In the genomic region with DNA sequence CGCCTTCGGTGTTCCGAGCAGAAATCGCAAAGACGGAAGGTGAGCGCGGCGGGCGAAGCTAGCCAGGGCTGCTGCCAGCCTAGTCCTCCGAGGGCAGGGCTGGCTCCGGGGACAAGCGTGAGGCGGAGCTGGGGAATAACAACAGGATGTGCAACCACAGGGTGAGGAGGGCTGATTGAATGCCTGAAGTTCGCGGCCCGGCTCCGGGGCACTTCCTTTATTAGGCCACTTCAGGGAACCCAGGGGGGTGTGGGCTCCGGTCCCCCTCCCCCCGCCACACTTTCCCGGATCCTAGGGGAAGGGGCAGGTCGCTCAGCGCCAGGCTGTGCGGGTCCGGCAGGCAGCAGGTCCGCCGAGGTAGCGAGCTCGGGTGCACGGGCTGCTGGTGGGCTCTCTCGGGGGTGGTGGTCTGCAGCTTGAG, we compare ENCODE assay signal across 8 mouse cellular contexts. TPM values are rescaled to one million over a fixed set of nuclear protein-coding genes. Genes with fewer than 3 reads are reported as not detected.
DNase-seq lines count a peak whose midpoint lies in the region; ATAC-seq and TF ChIP-seq lines count a peak whose summit lies in the region.

No protein-coding gene starts in this region.

- DNase-seq in heart, postnatal 36 days = no peak
- peak; percentile 24 for DNase-seq in G1E (ENCODE audit: low spot score)
- DNase-seq in liver, postnatal 0 days = no peak
- no peak for DNase-seq in stomach, postnatal 0 days (ENCODE audit: low spot score)
- DNase-seq in frontal cortex, postnatal 36 days (ENCODE audit: low spot score in 2 of 2) = no peak
- DNase-seq in left cerebral cortex, postnatal 14 days (ENCODE audit: low spot score in 2 of 2) = no peak

- H3K4me3 ChIP-seq in heart, embryonic 11.5 days (ENCODE audit: low read depth, low read length) = peak overlapping the region; percentile 91
- H3K4me3 ChIP-seq in G1E (ENCODE audit: low read depth, low read length) = peak overlapping the region; percentile 98
- peak overlapping the region; percentile 74 for H3K4me3 ChIP-seq in forebrain, embryonic 16.5 days (replicated peaks; ENCODE audit: low read length)
- H3K4me3 ChIP-seq in liver, postnatal 0 days (ENCODE audit: low read depth, low read length) = peak overlapping the region; percentile 77
- H3K4me3 ChIP-seq in stomach, postnatal 0 days (ENCODE audit: low read depth, low read length) = peak overlapping the region; percentile 95

- peaks cover 23% of the 10 kb centered on the region for H3K4me1 ChIP-seq in heart, embryonic 11.5 days (ENCODE audit: control insufficient read depth, insufficient read depth, low read length)
- peaks cover 66% of the 10 kb centered on the region for H3K4me1 ChIP-seq in G1E (ENCODE audit: insufficient read depth, low read depth, low read length)
- H3K4me1 ChIP-seq in forebrain, embryonic 16.5 days (replicated peaks; ENCODE audit: control insufficient read depth, insufficient read depth, low read length) = peaks cover 16% of the 10 kb centered on the region
- H3K4me1 ChIP-seq in liver, postnatal 0 days (ENCODE audit: insufficient read depth) = peaks cover 26% of the 10 kb centered on the region
- H3K4me1 ChIP-seq in stomach, postnatal 0 days (replicated peaks; ENCODE audit: control insufficient read depth, insufficient read depth) = no peaks in the 10 kb centered on the region; the same call in 1 of the 2 replicates

- no peaks in the 10 kb centered on the region for H3K27me3 ChIP-seq in heart, embryonic 11.5 days (ENCODE audit: control insufficient read depth, insufficient read depth, low read length)
- H3K27me3 ChIP-seq in G1E (ENCODE audit: insufficient read depth, low read length) = no peaks in the 10 kb centered on the region
- H3K27me3 ChIP-seq in forebrain, embryonic 16.5 days (replicated peaks; ENCODE audit: control insufficient read depth, insufficient read depth, low read length) = no peaks in the 10 kb centered on the region
- H3K27me3 ChIP-seq in liver, postnatal 0 days (ENCODE audit: insufficient read depth, low read length) = no peaks in the 10 kb centered on the region
- H3K27me3 ChIP-seq in stomach, postnatal 0 days (ENCODE audit: control insufficient read depth, insufficient read depth, low read length) = no peaks in the 10 kb centered on the region

- no peaks in the 10 kb centered on the region for H3K36me3 ChIP-seq in heart, embryonic 11.5 days (ENCODE audit: control insufficient read depth, insufficient read depth, low read length)
- H3K36me3 ChIP-seq in G1E (replicated peaks) = peaks cover 18% of the 10 kb centered on the region
- H3K36me3 ChIP-seq in forebrain, embryonic 16.5 days (ENCODE audit: control insufficient read depth, insufficient read depth) = no peaks in the 10 kb centered on the region
- H3K36me3 ChIP-seq in liver, postnatal 0 days (replicated peaks; ENCODE audit: insufficient read depth, low read length) = no peaks in the 10 kb centered on the region
- H3K36me3 ChIP-seq in stomach, postnatal 0 days (ENCODE audit: control insufficient read depth, insufficient read depth, low read length) = no peaks in the 10 kb centered on the region

- WGBS in heart, embryonic 11.5 days (ENCODE audit: insufficient replicate concordance) = 0% methylated on average over 30 of the region's 30 CpGs
- WGBS in forebrain, embryonic 16.5 days = under 1% methylated on average over 29 of the region's 30 CpGs
- WGBS in liver, postnatal 0 days (ENCODE audit: insufficient replicate concordance) = 2% methylated on average over 29 of the region's 30 CpGs
- WGBS in stomach, postnatal 0 days = under 1% methylated on average over 30 of the region's 30 CpGs

- H3K9me3 ChIP-seq in heart, embryonic 11.5 days (replicated peaks; ENCODE audit: control insufficient read depth, low read length) = no peaks in the 10 kb centered on the region
- no peaks in the 10 kb centered on the region for H3K9me3 ChIP-seq in G1E (replicated peaks)
- H3K9me3 ChIP-seq in forebrain, embryonic 16.5 days (ENCODE audit: control insufficient read depth, low read length) = no peaks in the 10 kb centered on the region
- no peaks in the 10 kb centered on the region for H3K9me3 ChIP-seq in liver, postnatal 0 days (ENCODE audit: low read length)
- no peaks in the 10 kb centered on the region for H3K9me3 ChIP-seq in stomach, postnatal 0 days (ENCODE audit: control insufficient read depth, low read length)

- H3K9ac ChIP-seq in heart, embryonic 11.5 days (ENCODE audit: low read depth, low read length) = peak overlapping the region; percentile 97
- peak overlapping the region; percentile 89 for H3K9ac ChIP-seq in forebrain, embryonic 16.5 days (replicated peaks; ENCODE audit: low read depth, low read length)
- H3K9ac ChIP-seq in liver, postnatal 0 days (replicated peaks) = peak overlapping the region; percentile 86
- peak overlapping the region; percentile 93 for H3K9ac ChIP-seq in stomach, postnatal 0 days (ENCODE audit: low read length)

- intact Hi-C loops in heart, postnatal 36 days (cut with DNase I) = loop anchor here (2.0 to 10.0 kb wide), 9 partner anchors 161 to 1379 kb away; a partner anchor contains a TSS
- intact Hi-C loops in left cerebral cortex, postnatal 14 days (cut with DNase I) = loop anchor here (10.0 kb wide), 2 partner anchors 489 to 649 kb away; no protein-coding TSS in a partner anchor

- H3K4me2 ChIP-seq in heart, embryonic 11.5 days = peak overlapping the region; percentile 73
- peak overlapping the region; percentile 42 for H3K4me2 ChIP-seq in forebrain, embryonic 16.5 days (ENCODE audit: low read length)
- peak overlapping the region; percentile 93 for H3K4me2 ChIP-seq in liver, postnatal 0 days (ENCODE audit: low read depth, low read length)
- peak overlapping the region; percentile 84 for H3K4me2 ChIP-seq in stomach, postnatal 0 days (replicated peaks; ENCODE audit: low read depth)

- peak overlapping the region; percentile 99 for H3K27ac ChIP-seq in heart, embryonic 11.5 days (ENCODE audit: low read depth, low read length)
- peak overlapping the region; percentile 98 for H3K27ac ChIP-seq in forebrain, embryonic 16.5 days (ENCODE audit: low read length)
- peak overlapping the region; percentile 96 for H3K27ac ChIP-seq in liver, postnatal 0 days (ENCODE audit: low read depth)
- peak overlapping the region; percentile 98 for H3K27ac ChIP-seq in stomach, postnatal 0 days (replicated peaks)

- TF ChIP-seq CTCF in G1E (IDR thresholded peaks at IDR 0.05; ENCODE audit: low read depth, low read length) = no peak
- TF ChIP-seq CTCF in liver, postnatal 0 days (IDR thresholded peaks at IDR 0.05; ENCODE audit: low read depth) = no peak
- no peak for TF ChIP-seq CTCF in stomach, postnatal 0 days (IDR thresholded peaks at IDR 0.05; ENCODE audit: low read depth)

- ATAC-seq in heart, embryonic 11.5 days (replicated peaks; ENCODE audit: insufficient number of reproducible peaks, low FRiP score, low TSS enrichment) = peak; percentile 14
- ATAC-seq in G1E (ENCODE audit: extremely low read depth, insufficient number of reproducible peaks, low FRiP score, poor library complexity, severe bottlenecking) = no peak
- ATAC-seq in forebrain, embryonic 16.5 days = peak; percentile 43
- peak; percentile 42 for ATAC-seq in liver, postnatal 0 days
- peak; percentile 59 for ATAC-seq in stomach, postnatal 0 days (ENCODE audit: low FRiP score, low TSS enrichment)

- TF ChIP-seq EP300 in liver, postnatal 0 days (IDR thresholded peaks at IDR 0.05; ENCODE audit: low read depth) = no peak
- no peak for TF ChIP-seq EP300 in stomach, postnatal 0 days (optimal IDR thresholded peaks at IDR 0.05)

RNA-seq across cellular contexts. Expression of a gene that starts 0.4 kb away (rescaled TPM):
- 35.4 and 42.6 TPM in 2 replicates for polyA plus RNA-seq in heart, embryonic 11.5 days (2014; fragmentation: Nextera tagmentation; extraction: Ambion mirVana)
- 10 to 100 TPM; 53.2 to 62.9 TPM for total RNA-seq in heart, postnatal 36 days (2021)
- 273 and 316 TPM in 2 replicates for total RNA-seq in G1E (2014; fragmentation: Nextera tagmentation)
- 23.8 and 26.8 TPM in 2 replicates for total RNA-seq in G1E (2017)
- 231 and 269 TPM in 2 replicates for polyA plus RNA-seq in G1E (2012)
- 55.9 and 65.7 TPM in 2 replicates for polyA plus RNA-seq in forebrain, embryonic 16.5 days (2015; fragmentation: Nextera tagmentation; extraction: Ambion mirVana)
- polyA plus RNA-seq in liver, postnatal 0 days (2015; fragmentation: Nextera tagmentation; extraction: Ambion mirVana) = 17.0 and 17.1 TPM in 2 replicates
- 33.0 and 33.7 TPM in 2 replicates for polyA plus RNA-seq in stomach, postnatal 0 days (2015; fragmentation: Nextera tagmentation; extraction: Ambion mirVana)
- total RNA-seq in left cerebral cortex, postnatal 14 days (2021) = 10 to 100 TPM; 38.9 to 41.6 TPM

Comparison
In these comparisons a context has a peak if more than half of its experiments do, and no peak if none do; other contexts are left out.
1. H3K4me2 ChIP-seq: peak in every context shown above with its lines; median percentile 93 in liver, postnatal 0 days; 84 in stomach, postnatal 0 days; 73 in heart, embryonic 11.5 days; 42 in forebrain, embryonic 16.5 days.